Mouse (Mus musculus) yolk sac, embryonic 10.5 days (tissue): Measurements from ENCODE around the gene Rnf133.

ENCODE experiments used
- DNase-seq: peaks from one replicate; pipeline ENCODE4 v3.0.0-alpha.2; 2017; ENCODE audit warnings: low spot score

The Rnf133 gene

DNA sequence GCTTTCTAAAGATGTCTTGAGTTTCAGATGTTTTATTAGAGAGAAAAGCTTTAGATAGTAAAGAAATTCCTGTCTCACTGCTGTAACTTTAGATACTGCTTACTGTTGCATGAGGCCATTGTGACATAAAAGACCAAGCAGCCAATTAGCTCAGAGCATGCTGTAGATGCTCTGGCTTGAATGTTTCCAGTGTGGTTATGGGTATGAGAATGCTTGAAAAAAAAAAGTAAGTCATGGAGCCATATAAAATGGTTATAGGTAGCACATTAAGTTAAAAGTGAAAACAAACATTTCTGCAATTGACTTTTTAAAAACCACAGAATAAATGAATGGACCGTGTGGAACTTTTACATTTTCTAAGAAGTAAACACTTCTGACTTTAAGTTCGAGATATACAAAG is at the start of gene Rnf133:
Gene Rnf133 (minus strand): TSS at position 101 of the 400 bp plus-strand sequence.
- no peak for DNase-seq

DNA sequence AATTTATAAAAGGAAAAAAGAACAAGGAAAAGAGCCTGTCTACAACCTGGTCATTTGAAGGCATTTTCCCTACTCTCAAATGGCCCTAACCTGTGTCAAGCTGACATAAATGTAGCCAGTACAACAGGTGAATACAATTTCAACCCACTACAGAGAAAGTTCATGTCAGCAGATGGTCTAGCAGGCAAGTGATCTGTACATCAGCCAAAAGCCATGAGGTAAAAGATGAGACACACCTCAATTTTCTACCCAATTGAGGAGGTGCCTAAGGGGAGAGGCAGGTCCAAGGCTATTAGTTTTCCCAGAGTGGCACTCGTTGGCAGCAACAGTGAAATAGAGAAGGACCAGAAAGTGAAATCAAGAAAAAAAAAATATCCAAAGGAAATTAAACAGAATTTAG is 28.1 kb upstream of the Rnf133 start:
- no peak for DNase-seq

DNA sequence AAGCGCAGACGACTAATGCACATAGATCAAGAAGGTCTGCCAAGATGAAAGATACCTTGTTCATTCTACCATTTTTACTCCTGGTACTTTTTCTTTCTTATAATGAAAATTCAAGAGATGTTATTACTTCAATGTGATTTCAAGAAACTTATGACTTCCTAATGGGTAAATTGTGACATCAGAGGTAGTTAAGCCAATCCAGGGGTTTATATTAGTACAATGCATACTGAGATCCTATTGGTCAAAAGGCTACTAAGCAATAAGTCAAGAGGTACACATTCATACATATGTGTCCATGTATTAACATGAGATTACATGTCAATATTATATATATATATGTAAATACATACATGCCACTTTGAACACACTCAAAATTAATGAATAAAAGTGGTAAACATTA is 4.9 kb upstream of the Rnf133 start, which contains the start of gene Rnf148:
Gene Rnf148 (minus strand): TSS at position 101 of the 400 bp plus-strand sequence.
- no peak for DNase-seq

DNA sequence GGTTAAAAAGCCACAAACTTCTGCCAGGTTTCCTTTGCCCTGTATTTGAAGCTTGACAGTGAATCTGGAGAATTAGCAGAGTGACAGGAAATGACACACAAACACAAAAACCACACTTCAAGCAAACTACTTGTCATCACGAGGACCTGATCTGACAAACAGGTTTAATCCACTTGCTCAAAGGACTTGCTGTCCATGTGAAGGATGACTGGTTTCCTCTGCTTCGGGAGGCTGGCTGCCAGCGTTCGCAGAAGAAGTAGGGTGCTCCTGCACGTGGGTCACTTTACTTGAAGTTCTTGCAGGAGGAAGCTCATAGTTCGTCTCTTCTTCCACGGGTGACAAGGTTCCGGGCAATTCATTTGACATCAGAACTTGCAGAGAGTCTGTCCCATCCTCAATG is 1.4 kb downstream of the Rnf133 start:
- no peak for DNase-seq

DNA sequence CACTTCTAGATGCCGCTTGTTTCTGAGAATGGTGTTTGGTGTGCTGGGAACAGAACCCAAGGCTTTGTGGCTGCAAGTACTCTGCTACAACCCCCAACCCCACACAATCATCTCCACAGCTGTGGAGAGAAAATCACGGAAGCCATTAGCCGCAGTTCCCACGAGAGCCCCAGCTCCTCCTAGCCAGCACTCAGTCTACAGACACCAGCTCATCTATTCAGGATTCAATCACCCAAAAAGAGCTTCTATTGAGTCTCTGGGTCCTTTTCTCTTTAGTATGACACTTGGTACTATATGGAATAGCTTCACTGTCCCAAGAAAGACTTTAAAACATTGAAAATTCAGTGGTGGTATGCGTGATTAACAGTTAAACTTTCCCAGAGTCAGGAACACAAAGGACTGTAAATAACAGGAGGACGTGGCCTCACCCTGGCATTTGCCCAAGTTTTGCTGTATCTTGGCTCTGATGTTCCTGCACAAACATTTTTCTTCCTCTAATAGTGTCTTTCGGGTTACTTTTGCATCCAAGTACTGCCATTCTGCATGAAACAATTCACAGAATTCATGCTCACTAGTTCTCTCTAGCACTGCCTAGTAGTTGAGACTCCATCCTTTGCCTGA is 2.4 kb downstream of the Rnf133 start:
- DNase-seq, result no peak

DNA sequence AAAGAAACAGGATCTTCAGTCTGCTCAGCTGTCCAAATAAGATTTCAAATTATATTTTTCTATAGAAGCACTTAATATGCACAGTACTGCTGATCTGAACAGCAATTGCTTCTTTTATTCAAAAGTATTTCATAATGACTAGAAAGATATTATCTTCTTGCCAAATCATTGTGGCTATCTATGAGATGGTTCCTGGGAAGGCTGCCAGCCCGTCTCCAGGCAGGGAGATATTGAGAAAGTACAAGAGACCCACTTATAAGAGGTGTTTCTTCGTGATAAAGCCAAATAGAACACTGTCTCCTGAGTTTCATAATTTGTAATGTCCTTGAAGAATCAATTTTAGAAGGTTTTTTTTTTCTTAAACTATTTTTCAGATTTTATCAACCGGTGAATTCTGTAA is 13.0 kb downstream of the Rnf133 start:
- no peak for DNase-seq

DNA sequence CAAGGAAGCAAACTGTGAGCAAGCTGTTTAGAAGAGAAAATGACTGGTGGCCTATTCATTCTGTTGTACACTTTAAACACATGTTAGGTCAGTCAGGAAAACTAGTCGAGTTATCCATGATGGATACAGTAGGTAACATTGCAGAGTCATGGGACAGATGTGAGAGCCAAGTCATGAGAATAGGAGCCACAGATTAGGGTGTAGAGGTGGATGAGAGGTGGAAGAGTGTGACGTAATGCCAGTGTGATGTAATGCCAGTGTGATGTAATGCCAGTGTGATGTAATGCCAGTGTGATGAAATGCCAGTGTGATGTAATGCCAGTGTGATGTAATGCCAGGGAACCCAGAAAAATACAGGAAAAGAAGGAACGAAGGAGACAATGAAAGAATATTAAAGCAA is 14.9 kb downstream of the Rnf133 start:
- DNase-seq, result no peak

DNA sequence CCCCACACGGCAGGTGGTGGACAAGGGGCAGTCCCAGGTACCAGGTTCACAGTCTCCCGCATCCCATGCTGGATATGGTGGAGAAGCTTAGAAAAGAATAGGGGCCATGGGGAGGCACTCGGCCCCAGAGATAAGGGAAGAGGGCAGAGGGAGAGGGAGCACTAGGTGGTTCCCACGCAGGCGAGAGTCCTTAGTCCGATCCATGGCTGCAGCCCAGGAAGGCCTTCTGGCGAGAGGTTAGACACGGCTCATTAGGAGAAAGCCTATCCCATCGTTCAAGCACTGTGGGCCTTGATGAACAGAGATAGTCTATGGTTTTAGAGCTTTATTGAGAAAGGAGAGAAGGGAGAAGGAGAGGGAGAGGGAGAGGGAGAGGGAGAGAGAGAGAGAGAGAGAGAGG is 16.1 kb downstream of the Rnf133 start:
- DNase-seq, result no peak

DNA sequence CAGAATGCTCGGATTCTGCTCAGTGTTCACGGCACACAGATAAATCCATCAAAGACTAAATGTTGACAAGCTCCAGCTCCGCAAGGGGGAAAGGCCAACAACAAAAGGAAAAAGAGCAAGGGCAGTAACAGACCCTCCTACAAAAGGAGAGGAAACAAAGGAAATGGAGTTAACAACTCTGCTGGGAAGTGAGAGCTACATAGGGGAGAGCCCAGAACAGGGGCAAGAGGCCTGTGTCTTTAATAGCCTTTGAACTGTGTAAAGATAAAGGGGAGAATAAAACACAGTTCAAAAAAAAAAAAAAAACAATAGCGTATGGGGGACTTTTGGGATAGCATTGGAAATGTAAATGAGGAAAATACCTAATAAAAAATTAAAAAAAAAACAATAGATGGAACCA is 19.6 kb downstream of the Rnf133 start:
- no peak for DNase-seq
